Mouse (Mus musculus): ENCODE measurements at regions not wholly inside any gene's neighbourhood (a gene's known extent, or its start where the extent isn't known, plus 50 kb on each side); places are given as distances from the start of the nearest gene placed in this dataset.

- no peaks in the 10 kb centered on the region for H3K4me1 ChIP-seq
Observed at GRCm38 (mm10) chr1:12344726-12345438, 931.0 kb downstream of the A830018L16Rik start.

DNA sequence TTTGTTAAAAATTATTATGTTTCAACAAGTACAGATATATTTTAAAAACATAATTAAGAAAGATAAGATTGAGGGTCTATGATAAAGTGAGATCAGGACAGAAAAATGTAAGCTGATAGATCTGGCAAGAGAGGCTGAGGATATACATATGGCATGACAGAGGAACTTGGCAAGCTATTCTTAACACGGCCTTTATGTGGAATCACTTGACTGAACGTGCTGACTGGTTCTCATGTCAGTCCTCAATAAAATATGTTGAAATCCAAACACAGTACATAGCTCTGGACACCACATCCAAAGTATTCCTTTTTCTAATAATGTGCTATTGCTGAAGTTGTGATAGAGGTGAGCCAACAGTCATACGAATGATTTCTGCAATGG, 931.5 kb downstream of the A830018L16Rik start:
- Histone ChIP-seq H3K4me1 (no peaks in the 10 kb centered on the region), H3K27me3 (no peaks in the 10 kb centered on the region), H3K4me3 (no peak overlapping the region), H3K9ac (no peak overlapping the region), H3K4me2 (no peak overlapping the region), H3K27ac (no peak overlapping the region), H3K36me3 (no peaks in the 10 kb centered on the region), H3K9me3 (no peaks in the 10 kb centered on the region)
- 78% methylated on average over 3 of the region's 3 CpGs for WGBS
- ATAC-seq (ENCODE audit: insufficient number of reproducible peaks, insufficient read depth, low FRiP score, low TSS enrichment, low read depth): no peak

More at GRCm38 (mm10) chr1:12344726-12345438, 931.0 kb downstream of the A830018L16Rik start:
- H3K9ac ChIP-seq: no peak overlapping the region
- no peaks in the 10 kb centered on the region for H3K27me3 ChIP-seq
- no peak overlapping the region for H3K4me2 ChIP-seq
- ATAC-seq (ENCODE audit: insufficient number of reproducible peaks, insufficient read depth, low FRiP score, low TSS enrichment, low read depth): no peak
- H3K4me3 ChIP-seq: no peak overlapping the region
- H3K36me3 ChIP-seq: no peaks in the 10 kb centered on the region
- 82% methylated on average over 10 of the region's 10 CpGs for WGBS
- no peak overlapping the region for H3K27ac ChIP-seq
- no peaks in the 10 kb centered on the region for H3K9me3 ChIP-seq

DNA sequence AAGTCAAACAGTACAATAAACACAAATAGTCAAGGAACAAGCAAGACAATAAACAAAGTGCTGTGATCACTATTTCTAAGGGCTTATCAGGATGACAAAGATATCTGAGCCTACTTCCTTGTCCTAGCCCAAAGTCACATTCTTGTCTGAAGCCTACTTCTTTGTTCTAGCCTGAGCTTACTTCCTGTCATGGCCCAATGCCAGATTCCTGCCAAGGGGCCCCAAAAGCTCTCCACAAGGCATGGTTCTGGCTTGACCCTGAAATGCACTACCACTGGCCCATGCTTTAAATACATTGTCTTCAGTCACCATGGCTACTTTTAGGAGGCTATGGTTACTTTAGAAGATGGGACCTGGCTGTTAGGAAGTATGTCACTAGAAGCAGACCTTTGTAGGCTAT, 940.6 kb downstream of the A830018L16Rik start:
- no peak overlapping the region for H3K9ac ChIP-seq
- H3K9me3 ChIP-seq: no peaks in the 10 kb centered on the region
- no peak for ATAC-seq (ENCODE audit: insufficient number of reproducible peaks, insufficient read depth, low FRiP score, low TSS enrichment, low read depth)
- H3K4me1 ChIP-seq: no peaks in the 10 kb centered on the region
- H3K27me3 ChIP-seq: no peaks in the 10 kb centered on the region
- no peaks in the 10 kb centered on the region for H3K36me3 ChIP-seq
- H3K4me3 ChIP-seq: no peak overlapping the region
- H3K27ac ChIP-seq: no peak overlapping the region
- no peak overlapping the region for H3K4me2 ChIP-seq

- Histone ChIP-seq H3K4me2 (no peak overlapping the region), H3K27me3 (no peaks in the 10 kb centered on the region), H3K27ac (no peak overlapping the region), H3K4me1 (no peaks in the 10 kb centered on the region), H3K36me3 (no peaks in the 10 kb centered on the region), H3K9ac (no peak overlapping the region), H3K9me3 (no peaks in the 10 kb centered on the region), H3K4me3 (no peak overlapping the region)
- no peak for ATAC-seq (ENCODE audit: insufficient number of reproducible peaks, insufficient read depth, low FRiP score, low TSS enrichment, low read depth)
- 71% methylated on average over 6 of the region's 6 CpGs for WGBS
Observed at GRCm38 (mm10) chr1:12367872-12368271, 954.0 kb downstream of the A830018L16Rik start.

- Histone ChIP-seq H3K27me3 (no peaks in the 10 kb centered on the region), H3K9me3 (no peaks in the 10 kb centered on the region), H3K9ac (no peak overlapping the region), H3K4me3 (no peak overlapping the region), H3K27ac (no peak overlapping the region), H3K4me1 (no peaks in the 10 kb centered on the region), H3K4me2 (no peak overlapping the region), H3K36me3 (no peaks in the 10 kb centered on the region)
- ATAC-seq (ENCODE audit: insufficient number of reproducible peaks, insufficient read depth, low FRiP score, low TSS enrichment, low read depth): no peak
Observed at GRCm38 (mm10) chr1:12372968-12373367, 959.1 kb downstream of the A830018L16Rik start.

GRCm38 (mm10) chr1:12398146-12398884, 984.4 kb downstream of the A830018L16Rik start:
- WGBS: 17% methylated on average over 7 of the region's 7 CpGs
- Histone ChIP-seq H3K4me1 (peaks cover 10% of the 10 kb centered on the region; the same call in 1 of the 2 replicates), H3K36me3 (no peaks in the 10 kb centered on the region), H3K27me3 (no peaks in the 10 kb centered on the region), H3K9ac (no peak overlapping the region), H3K9me3 (no peaks in the 10 kb centered on the region), H3K27ac (peak overlapping the region; percentile 73), H3K4me2 (no peak overlapping the region), H3K4me3 (no peak overlapping the region)
- ATAC-seq (ENCODE audit: insufficient number of reproducible peaks, insufficient read depth, low FRiP score, low TSS enrichment, low read depth): no peak

DNA sequence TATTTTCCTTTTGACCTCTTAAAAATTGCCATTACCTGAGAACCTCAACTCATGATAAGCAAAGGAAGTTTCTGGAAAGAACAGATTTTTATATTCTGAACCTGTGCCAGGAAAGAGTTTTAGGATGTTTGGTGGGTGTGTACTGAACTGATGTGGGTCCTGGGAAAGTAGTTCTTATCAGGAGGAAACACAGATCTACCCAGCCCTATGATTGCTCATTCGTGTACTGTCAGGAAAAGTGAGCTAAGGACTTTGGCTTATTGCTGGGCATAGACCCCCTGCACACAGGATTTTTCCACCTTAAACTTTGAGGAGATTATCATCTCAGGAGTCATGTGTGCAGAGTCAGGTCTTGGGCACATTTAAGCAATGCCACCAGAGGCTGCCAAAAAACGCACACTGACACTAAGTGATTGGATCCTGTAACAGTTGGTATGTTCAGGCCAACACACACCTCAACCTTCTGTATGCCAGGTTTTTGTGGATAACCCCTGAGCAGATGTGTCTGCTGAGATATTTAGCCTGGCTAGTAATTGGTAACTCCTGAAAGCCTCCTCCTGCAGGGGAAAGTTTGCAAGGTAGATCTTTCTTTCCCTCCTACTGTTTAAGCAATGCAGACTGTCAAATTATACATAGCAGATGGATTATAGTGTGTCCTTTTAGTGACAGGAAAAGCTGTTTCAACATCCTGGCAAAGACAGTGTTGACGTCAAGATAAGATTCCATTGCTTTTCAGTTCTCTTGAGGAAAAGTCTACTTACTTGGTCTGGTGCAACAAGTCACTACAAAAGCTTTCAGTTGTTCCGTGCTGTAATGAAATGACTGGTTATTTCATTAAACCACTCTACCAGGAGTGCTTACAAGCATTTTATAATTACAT, 991.7 kb downstream of the A830018L16Rik start:
- no peaks in the 10 kb centered on the region for H3K9me3 ChIP-seq
- no peaks in the 10 kb centered on the region for H3K27me3 ChIP-seq
- no peak overlapping the region for H3K27ac ChIP-seq
- H3K36me3 ChIP-seq: no peaks in the 10 kb centered on the region
- ATAC-seq (ENCODE audit: insufficient number of reproducible peaks, insufficient read depth, low FRiP score, low TSS enrichment, low read depth): no peak
- WGBS: 67% methylated on average over 4 of the region's 4 CpGs
- no peak overlapping the region for H3K9ac ChIP-seq
- no peak overlapping the region for H3K4me2 ChIP-seq
- H3K4me1 ChIP-seq: no peaks in the 10 kb centered on the region
- H3K4me3 ChIP-seq: no peak overlapping the region

DNA sequence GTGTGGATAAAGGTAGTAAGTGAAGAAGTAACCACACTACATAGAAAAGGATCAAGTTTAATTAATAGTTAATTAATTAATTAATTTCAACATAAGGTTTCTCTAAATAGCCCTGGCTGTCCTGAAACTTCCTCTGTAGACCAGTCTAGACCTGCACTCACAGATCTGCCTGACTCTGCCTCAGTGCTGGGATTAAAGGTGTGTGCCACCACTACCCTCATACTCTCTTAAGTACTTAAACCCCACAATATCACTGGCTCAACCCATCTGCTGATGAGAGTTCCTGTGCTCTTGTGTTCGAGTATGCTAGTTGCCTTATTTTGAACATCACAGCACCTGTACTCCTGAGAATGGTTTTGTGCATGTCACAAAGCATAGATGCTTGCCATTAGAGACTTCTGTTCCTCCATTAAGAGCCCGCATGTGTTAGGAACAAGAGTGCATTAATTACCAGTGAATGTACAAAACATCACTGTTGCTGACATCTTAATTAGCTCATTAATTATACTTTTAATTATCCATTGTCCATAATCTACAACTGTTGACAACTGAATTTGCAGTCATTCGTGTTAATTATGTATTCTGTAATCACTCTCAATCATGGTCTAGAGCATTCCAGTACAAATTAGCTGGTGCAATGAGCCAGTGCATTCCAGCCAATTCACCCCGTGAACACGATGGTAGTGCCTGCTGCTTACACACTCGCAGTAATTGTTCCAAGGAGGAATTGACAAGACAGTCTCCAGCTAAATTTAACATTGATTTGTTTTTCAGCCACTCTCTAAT, 996.0 kb downstream of the A830018L16Rik start:
- Histone ChIP-seq H3K36me3 (no peaks in the 10 kb centered on the region), H3K4me3 (no peak overlapping the region), H3K9ac (no peak overlapping the region), H3K9me3 (no peaks in the 10 kb centered on the region), H3K27ac (no peak overlapping the region), H3K27me3 (no peaks in the 10 kb centered on the region), H3K4me2 (no peak overlapping the region), H3K4me1 (no peaks in the 10 kb centered on the region)
- 65% methylated on average over 6 of the region's 6 CpGs for WGBS
- ATAC-seq (ENCODE audit: insufficient number of reproducible peaks, insufficient read depth, low FRiP score, low TSS enrichment, low read depth): no peak

GRCm38 (mm10) chr1:12410524-12410886, 996.6 kb downstream of the A830018L16Rik start:
- Histone ChIP-seq H3K27me3 (no peaks in the 10 kb centered on the region), H3K4me1 (no peaks in the 10 kb centered on the region), H3K36me3 (no peaks in the 10 kb centered on the region), H3K4me3 (no peak overlapping the region), H3K9me3 (no peaks in the 10 kb centered on the region), H3K4me2 (no peak overlapping the region), H3K9ac (no peak overlapping the region), H3K27ac (no peak overlapping the region)
- ATAC-seq (ENCODE audit: insufficient number of reproducible peaks, insufficient read depth, low FRiP score, low TSS enrichment, low read depth): no peak

GRCm38 (mm10) chr1:12424510-12424909, 1010.6 kb downstream of the A830018L16Rik start:
- H3K4me2 ChIP-seq: no peak overlapping the region
- 62% methylated on average over 2 of the region's 2 CpGs for WGBS
- no peak overlapping the region for H3K4me3 ChIP-seq
- H3K27me3 ChIP-seq: no peaks in the 10 kb centered on the region
- no peaks in the 10 kb centered on the region for H3K36me3 ChIP-seq
- no peak overlapping the region for H3K9ac ChIP-seq
- H3K27ac ChIP-seq: no peak overlapping the region
- H3K9me3 ChIP-seq: no peaks in the 10 kb centered on the region
- no peak for ATAC-seq (ENCODE audit: insufficient number of reproducible peaks, insufficient read depth, low FRiP score, low TSS enrichment, low read depth)
- no peaks in the 10 kb centered on the region for H3K4me1 ChIP-seq

DNA sequence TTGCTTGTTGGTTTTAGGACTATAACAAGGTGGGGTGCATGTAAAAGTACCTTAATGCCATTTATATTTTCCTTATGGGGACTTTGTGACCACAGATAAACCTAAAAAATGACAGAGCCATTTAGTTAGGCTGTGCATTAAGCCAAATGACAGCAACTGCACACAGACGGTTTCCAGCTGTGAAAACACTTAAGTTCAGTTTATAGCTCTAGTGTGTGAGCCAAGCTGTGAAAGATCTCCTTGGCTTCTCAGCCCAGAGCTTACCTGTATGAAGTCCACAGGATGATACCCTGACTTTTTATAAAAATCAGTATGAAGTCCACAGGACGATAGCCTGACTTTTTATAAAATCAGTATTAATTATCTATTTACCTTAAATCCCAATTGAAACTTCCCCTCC, 1024.0 kb downstream of the A830018L16Rik start:
- H3K27ac ChIP-seq: no peak overlapping the region
- WGBS: 48% methylated on average over 2 of the region's 2 CpGs
- H3K9ac ChIP-seq: no peak overlapping the region
- H3K4me2 ChIP-seq: no peak overlapping the region
- H3K36me3 ChIP-seq: no peaks in the 10 kb centered on the region
- no peak for ATAC-seq (ENCODE audit: insufficient number of reproducible peaks, insufficient read depth, low FRiP score, low TSS enrichment, low read depth)
- H3K9me3 ChIP-seq: 0 out of 2 replicates have a peak, but pooled peaks cover 5% of the 10 kb centered on the region
- H3K4me3 ChIP-seq: no peak overlapping the region
- H3K4me1 ChIP-seq: no peaks in the 10 kb centered on the region
- no peaks in the 10 kb centered on the region for H3K27me3 ChIP-seq

Data from embryonic facial prominence, embryonic 13.5 days (tissue).